Mouse (Mus musculus): ENCODE results near the gene Radil.

The Radil gene

GRCm38 (mm10) chr5:142486654-142487053, 64.2 kb downstream of the Radil start:
- DNase-seq (ENCODE audit: low spot score in 2 of 2): no peak

DNA sequence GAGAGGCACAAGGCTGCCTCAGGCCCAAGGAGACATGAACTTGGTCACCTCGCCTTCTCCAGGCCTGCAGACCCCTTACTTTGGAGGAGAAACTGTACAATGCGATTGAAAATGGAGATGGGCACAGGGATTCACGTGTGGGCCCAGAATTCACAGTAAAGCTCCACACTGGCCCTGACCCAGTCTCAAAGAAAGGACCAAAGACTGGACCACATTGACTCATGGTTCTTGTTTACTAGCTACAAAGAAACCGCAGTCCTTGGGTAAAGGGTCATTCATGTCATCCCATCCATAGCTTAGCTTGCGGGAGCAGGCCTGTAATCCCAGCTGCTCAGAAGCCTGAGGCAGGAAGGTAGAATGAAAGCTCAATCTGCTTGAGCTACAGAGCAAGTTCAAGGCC, 67.3 kb downstream of the Radil start:
- DNase-seq (ENCODE audit: low spot score in 2 of 2): no peak

GRCm38 (mm10) chr5:142482512-142482911, 68.4 kb downstream of the Radil start:
- DNase-seq (ENCODE audit: low spot score in 2 of 2): no peak

GRCm38 (mm10) chr5:142478829-142479435, 72.0 kb downstream of the Radil start:
- peak; percentile 68 to 78 for DNase-seq (ENCODE audit: low spot score in 2 of 2)

- DNase-seq (ENCODE audit: low spot score in 2 of 2): no peak
Observed at GRCm38 (mm10) chr5:142477866-142478615, 72.9 kb downstream of the Radil start.

- no peak for DNase-seq (ENCODE audit: low spot score in 2 of 2)
Observed at GRCm38 (mm10) chr5:142477346-142477745, 73.6 kb downstream of the Radil start.

DNA sequence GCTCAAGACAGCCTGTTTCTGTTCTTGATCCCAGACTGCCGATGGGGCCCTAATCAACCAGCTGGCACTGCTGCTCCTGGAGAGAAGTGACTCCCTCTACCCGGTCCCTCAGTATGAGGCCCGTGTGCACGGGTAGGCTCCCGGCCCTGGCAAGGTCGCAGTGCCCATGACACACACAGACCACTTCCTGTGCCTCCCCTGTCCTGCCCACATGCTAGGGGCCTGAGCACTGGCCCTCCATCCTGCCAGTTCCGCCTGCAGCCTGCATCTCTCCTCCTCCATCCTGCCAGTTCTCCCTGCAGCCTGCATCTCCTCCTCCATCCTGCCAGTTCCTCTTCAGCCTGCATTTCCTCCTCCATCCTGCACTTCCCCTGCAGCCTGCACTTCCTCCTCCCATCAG, 75.2 kb downstream of the Radil start:
- DNase-seq (ENCODE audit: low spot score in 2 of 2): no peak

- DNase-seq (ENCODE audit: low spot score in 2 of 2): no peak
Observed at GRCm38 (mm10) chr5:142473696-142474095, 77.2 kb downstream of the Radil start.

GRCm38 (mm10) chr5:142469796-142470195, 81.1 kb downstream of the Radil start:
- no peak for DNase-seq (ENCODE audit: low spot score in 2 of 2)

- DNase-seq (ENCODE audit: low spot score in 2 of 2): no peak
Observed at GRCm38 (mm10) chr5:142468375-142468774, 82.5 kb downstream of the Radil start.

DNA sequence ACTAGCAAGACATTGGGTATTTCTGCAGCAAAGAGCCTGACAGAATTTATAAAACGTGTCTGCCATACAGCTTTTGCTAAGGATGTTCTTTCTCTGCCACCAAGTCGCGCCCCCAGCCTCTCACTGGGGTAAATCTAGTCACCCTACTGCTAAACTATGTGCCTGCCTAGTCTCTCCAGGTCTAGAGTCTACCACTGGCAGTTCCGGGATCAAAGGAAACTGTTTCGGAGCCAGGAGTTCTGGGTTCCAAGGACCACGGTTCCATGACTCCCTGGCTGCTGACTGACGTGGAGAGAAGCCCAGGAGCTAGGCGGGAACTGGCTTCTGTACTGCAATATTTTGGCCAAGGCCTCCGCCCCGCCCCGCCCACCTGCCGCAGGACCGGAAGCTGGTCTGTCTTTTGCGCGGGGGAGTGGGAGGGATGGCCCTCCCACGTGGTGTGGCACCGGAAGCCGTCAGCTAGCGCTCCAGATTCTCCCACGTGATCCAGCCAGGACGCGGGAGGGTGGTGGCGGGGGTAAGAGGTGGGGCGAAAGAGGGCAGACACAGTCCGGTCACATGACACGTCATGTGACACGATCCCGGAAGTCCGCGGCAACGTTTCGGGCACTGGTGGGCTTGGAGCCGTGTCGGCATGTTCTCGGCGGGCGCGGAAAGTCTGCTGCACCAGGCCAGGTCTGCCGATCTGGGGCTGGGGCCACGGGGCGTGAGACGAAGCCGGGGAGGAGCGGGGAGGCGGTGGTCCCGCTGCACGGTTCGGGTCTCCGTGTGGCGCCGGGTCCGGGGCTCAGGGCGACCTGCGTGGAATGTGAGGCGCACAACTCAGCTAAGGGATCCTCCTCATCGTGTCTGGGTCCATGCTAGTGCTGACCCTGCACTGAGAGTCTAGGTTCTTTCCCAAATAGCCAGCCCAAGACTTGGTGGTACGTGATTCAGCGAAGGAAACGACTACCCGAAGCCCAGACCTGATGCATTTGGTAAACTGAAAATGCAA, 87.1 kb downstream of the Radil start, which contains the start of gene Ap5z1:
Ap5z1 (plus strand) TSS at position 484 of the 994 bp plus-strand sequence.
- DNase-seq (ENCODE audit: low spot score in 2 of 2): peak; percentile 69 to 78

DNA sequence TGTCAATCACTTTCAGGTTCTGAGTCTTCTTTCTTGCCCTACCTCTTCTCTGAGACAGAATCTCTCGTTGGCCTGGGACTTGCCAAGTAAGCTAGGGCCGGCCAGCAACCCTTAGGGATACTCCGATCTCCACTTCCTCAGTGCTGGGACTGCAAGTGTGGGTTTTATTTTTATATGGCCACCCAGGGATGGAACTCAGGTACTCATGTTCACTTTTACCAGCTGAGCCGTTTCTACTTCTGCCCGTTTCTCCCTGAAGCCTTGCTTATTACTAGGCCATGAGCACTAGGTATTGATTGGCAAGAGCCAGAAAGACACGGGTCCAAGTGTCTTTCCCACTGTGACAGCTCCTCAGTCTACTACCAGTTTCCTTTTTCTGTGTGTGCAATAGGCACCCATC, 87.9 kb downstream of the Radil start:
- no peak for DNase-seq (ENCODE audit: low spot score in 2 of 2)

GRCm38 (mm10) chr5:142462641-142462948, 88.3 kb downstream of the Radil start:
- no peak for DNase-seq (ENCODE audit: low spot score in 2 of 2)

DNA sequence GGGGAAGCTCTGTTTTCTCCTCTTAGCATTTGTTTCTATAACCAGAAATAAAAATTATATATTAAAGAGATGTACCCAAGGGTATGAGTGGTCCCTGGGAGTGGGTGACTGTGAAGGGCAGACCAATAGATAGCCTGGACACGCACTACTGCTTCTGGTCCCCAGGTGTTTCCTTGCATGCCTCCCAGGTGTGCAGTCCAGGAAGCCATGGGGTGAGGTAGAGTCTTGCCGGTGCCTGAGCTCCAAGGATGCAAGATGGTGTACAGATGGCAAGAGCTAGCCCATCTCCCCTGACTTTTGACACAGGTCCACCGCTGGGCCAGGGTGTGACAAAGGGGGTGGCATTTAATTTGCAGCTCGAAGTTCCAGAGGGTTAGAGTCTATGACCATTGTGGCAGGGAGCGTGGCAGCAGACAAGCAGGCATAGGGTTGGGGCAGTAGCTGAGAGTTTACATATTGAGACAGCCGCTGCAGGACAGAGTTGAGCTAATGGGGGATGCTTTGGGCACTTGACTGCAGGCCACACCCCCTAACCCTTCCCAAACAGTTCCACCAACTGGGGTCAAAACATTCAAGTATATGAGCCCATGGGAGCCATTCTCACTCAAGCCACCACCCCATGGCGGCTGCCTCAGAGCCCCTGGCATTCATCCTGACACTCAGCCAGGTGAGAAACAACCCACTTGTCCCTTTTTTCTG, 88.8 kb downstream of the Radil start:
- no peak for DNase-seq (ENCODE audit: low spot score in 2 of 2)

- DNase-seq (ENCODE audit: low spot score in 2 of 2): no peak
Observed at GRCm38 (mm10) chr5:142459834-142460233, 91.1 kb downstream of the Radil start.

- DNase-seq (ENCODE audit: low spot score in 2 of 2): no peak
Observed at GRCm38 (mm10) chr5:142458791-142459557, 91.9 kb downstream of the Radil start.

GRCm38 (mm10) chr5:142457345-142457744, 93.6 kb downstream of the Radil start:
- DNase-seq (ENCODE audit: low spot score in 2 of 2): no peak

DNA sequence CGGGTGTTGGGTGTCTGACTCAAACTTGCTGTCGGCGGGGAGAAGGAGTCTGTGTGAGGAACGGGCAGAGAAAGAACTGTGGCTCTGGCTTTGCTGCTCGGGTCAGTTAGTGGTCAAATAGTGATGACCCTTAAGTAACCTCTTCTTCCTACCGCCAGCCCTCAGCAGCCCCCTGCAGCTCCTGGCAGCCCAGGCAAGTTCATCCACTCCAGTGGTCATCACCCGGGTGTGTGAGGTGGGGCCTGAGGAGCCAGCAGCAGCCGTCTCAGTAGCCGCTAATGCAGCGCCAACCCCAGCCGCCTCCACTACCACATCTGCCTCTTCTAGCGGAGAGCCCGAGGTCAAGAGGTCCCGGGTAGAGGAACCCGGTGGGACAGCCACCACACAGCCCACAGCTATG, 94.6 kb downstream of the Radil start:
- DNase-seq (ENCODE audit: low spot score in 2 of 2): no peak

DNA sequence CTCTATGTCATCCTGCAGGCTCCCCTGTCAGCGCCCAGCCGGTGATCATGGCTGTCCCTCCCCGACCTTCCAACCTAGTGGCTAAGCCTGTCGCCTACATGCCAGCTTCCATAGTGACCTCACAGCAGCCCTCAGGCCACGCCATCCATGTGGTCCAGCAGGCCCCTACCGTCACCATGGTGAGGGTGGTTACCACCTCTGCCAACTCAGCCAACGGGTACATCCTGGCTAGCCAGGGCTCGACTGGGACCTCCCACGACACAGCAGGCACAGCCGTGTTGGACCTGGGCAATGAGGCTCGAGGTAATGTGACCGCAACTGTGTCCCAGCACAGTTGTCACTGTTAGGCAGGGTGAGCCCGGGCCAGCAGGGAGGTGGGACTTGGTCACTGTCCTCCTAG, 97.2 kb downstream of the Radil start:
- DNase-seq (ENCODE audit: low spot score in 2 of 2): no peak

DNA sequence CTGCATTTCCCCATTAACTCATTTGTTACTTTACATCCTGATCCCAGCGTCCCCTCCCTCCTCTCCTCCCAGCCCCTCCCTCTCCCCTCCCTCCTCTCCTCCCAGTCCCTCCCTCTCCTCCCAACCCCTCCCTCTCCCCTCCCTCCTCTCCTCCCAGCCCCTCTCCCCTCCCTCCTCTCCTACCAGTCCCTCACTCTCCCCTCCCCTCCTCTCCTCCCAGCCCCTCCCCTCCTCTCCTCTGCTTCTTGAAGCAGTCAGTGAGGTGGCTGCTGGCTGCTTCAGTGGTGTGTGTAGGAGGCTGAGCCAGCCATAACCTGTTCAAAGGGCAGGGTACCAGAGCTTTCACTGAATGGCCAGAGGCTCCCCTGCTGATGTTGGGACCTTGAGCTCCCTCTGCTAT, 99.1 kb downstream of the Radil start:
- DNase-seq (ENCODE audit: low spot score in 2 of 2): no peak

GRCm38 (mm10) chr5:142450846-142451245, 100.1 kb downstream of the Radil start:
- no peak for DNase-seq (ENCODE audit: low spot score in 2 of 2)

Data from frontal cortex, postnatal 25 days (tissue).